Mouse (Mus musculus): ENCODE data around the gene Gm6899.

Gene Gm6899

GRCm38 (mm10) chr11:26593061-26594059 lies at the start of gene Gm6899, which contains the start of gene Vrk2:
TSS of gene Gm6899 (plus strand) at chr11:26593241.
TSS of gene Vrk2 (minus strand) at chr11:26593999.
- peak; percentile 88 for DNase-seq

- no peak for DNase-seq
Observed at GRCm38 (mm10) chr11:26551551-26551950, 41.5 kb upstream of the Gm6899 start.

GRCm38 (mm10) chr11:26585409-26586366 lies 7.4 kb upstream of the Gm6899 start:
- DNase-seq: no peak

- DNase-seq: no peak
Observed at GRCm38 (mm10) chr11:26586367-26587183, 6.5 kb upstream of the Gm6899 start.

GRCm38 (mm10) chr11:26587184-26587524 lies 5.9 kb upstream of the Gm6899 start:
- no peak for DNase-seq

- DNase-seq: no peak
Observed at GRCm38 (mm10) chr11:26592395-26593053, 517 bp upstream of the Gm6899 start.

- DNase-seq: no peak
Observed at GRCm38 (mm10) chr11:26594487-26594886, 1.4 kb downstream of the Gm6899 start.

- no peak for DNase-seq
Observed at GRCm38 (mm10) chr11:26596186-26596585, 3.1 kb downstream of the Gm6899 start.

GRCm38 (mm10) chr11:26597145-26597544 lies 4.1 kb downstream of the Gm6899 start:
- DNase-seq: no peak

- DNase-seq: no peak
Observed at GRCm38 (mm10) chr11:26597761-26598160, 4.7 kb downstream of the Gm6899 start.

GRCm38 (mm10) chr11:26598876-26599275 lies 5.8 kb downstream of the Gm6899 start:
- no peak for DNase-seq

- DNase-seq: no peak
Observed at GRCm38 (mm10) chr11:26600692-26601091, 7.7 kb downstream of the Gm6899 start.

- DNase-seq: no peak
Observed at GRCm38 (mm10) chr11:26601571-26602175, 8.6 kb downstream of the Gm6899 start.

GRCm38 (mm10) chr11:26604061-26604655 lies 11.1 kb downstream of the Gm6899 start:
- DNase-seq: no peak

GRCm38 (mm10) chr11:26608795-26609194 lies 15.8 kb downstream of the Gm6899 start:
- no peak for DNase-seq

GRCm38 (mm10) chr11:26618475-26619223 lies 25.6 kb downstream of the Gm6899 start:
- DNase-seq: no peak

- no peak for DNase-seq
Observed at GRCm38 (mm10) chr11:26622727-26623126, 29.7 kb downstream of the Gm6899 start.

- DNase-seq: no peak
Observed at GRCm38 (mm10) chr11:26636239-26636638, 43.2 kb downstream of the Gm6899 start.

GRCm38 (mm10) chr11:26640314-26640785 lies 47.3 kb downstream of the Gm6899 start:
- DNase-seq: peak; percentile 23

- DNase-seq: no peak
Observed at GRCm38 (mm10) chr11:26642141-26642540, 49.1 kb downstream of the Gm6899 start.

Data from kidney, adult 9 months (tissue).